Mouse (Mus musculus): ENCODE measurements around the gene Tipin. TPM values are rescaled to one million over a fixed set of nuclear protein-coding genes. Genes with fewer than 3 reads are reported as not detected.

Tipin gene
- total and polyA plus RNA-seq, 2 experiments: 1.4 to 5.7 TPM

DNA sequence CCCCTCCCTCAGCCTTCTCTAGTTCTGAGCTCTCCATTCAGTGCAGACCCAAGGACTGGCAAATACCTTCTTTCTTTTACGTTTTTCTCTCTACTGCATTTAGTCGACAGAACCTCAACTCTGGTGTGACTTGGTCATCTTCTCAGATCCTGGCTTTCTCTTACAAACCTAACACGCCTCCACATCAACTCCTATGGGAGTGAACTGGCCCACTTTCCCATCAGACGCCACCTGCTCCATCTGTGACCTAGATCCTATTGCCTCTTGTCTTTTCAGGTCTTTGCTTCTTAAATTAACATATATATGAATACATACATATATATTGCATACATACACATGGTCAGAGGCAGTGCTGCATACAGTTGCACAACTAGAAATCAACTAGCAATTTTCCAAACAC, 7.6 kb upstream of the Tipin start:
- no peaks in the 10 kb centered on the region for H3K4me1 ChIP-seq (ENCODE audit: control insufficient read depth, insufficient read depth, low read length)
- no peaks in the 10 kb centered on the region for H3K36me3 ChIP-seq (ENCODE audit: control insufficient read depth, insufficient read depth, low read length)
- H3K27me3 ChIP-seq (ENCODE audit: control insufficient read depth, insufficient read depth, low read length): no peaks in the 10 kb centered on the region
- no peak overlapping the region for H3K4me3 ChIP-seq (ENCODE audit: insufficient read depth, low read depth, low read length)
- no peak for TF ChIP-seq CTCF (IDR thresholded peaks at IDR 0.05; ENCODE audit: low read depth, low read length)
- no peak for TF ChIP-seq POLR2A (IDR thresholded peaks at IDR 0.05; ENCODE audit: extremely low read depth, insufficient read depth, low read length)
- no peak overlapping the region for H3K27ac ChIP-seq (replicated peaks; ENCODE audit: insufficient read depth, low read depth, low read length)
- DNase-seq (ENCODE audit: extremely low read depth, low read depth, low spot score): no peak
- H3K9ac ChIP-seq (ENCODE audit: low read depth, low read length): no peak overlapping the region
- WGBS: 73% methylated on average over 4 of the region's 4 CpGs
- no peaks in the 10 kb centered on the region for H3K79me2 ChIP-seq (ENCODE audit: control insufficient read depth, insufficient read depth, low read length)

DNA sequence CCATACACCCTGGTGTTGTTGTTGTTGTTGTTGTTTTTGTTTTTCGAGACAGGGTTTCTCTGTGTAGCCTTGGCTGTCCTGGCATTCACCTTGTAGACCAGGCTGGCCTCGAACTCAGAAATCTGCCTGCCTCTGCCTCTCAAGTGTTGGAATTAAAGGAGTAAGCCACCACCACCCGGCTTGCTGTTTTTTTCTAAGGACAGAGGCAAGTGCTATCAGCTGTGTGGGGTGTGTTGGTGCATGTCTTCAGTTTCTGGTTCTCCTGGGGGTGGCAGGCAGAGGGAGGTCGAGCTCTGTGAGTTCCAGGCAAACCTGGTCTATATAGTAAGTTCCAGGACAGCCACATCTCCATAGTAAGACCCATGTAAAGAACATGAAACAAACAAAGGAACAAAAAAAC, 7.1 kb upstream of the Tipin start:
- WGBS: 75% methylated on average over 4 of the region's 4 CpGs
- Histone ChIP-seq H3K9ac (ENCODE audit: low read depth, low read length) (no peak overlapping the region), H3K79me2 (ENCODE audit: control insufficient read depth, insufficient read depth, low read length) (no peaks in the 10 kb centered on the region), H3K27me3 (ENCODE audit: control insufficient read depth, insufficient read depth, low read length) (no peaks in the 10 kb centered on the region), H3K36me3 (ENCODE audit: control insufficient read depth, insufficient read depth, low read length) (no peaks in the 10 kb centered on the region), H3K4me3 (ENCODE audit: insufficient read depth, low read depth, low read length) (no peak overlapping the region), H3K4me1 (ENCODE audit: control insufficient read depth, insufficient read depth, low read length) (no peaks in the 10 kb centered on the region), H3K27ac (replicated peaks; ENCODE audit: insufficient read depth, low read depth, low read length) (no peak overlapping the region)
- DNase-seq (ENCODE audit: extremely low read depth, low read depth, low spot score): no peak
- TF ChIP-seq CTCF (IDR thresholded peaks at IDR 0.05; ENCODE audit: low read depth, low read length) (no peak), POLR2A (IDR thresholded peaks at IDR 0.05; ENCODE audit: extremely low read depth, insufficient read depth, low read length) (no peak)

DNA sequence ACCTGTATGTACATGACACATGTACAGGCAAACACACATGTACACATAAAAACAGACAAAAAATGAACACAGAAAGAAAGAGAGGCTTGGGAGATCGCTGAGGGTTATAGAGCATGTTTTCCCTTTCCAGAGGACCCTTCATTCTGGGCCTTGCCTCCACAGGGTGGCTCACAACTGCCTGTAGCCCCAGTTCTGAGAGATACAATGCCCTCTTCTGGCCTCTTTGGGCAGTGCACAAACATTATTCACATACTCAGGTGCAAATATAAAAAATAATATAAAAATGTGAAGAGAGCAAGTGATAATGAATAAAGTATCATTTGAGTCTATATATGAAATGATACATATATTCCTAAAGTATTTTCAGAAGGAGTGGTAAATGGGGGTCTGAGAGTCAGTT, 6.5 kb upstream of the Tipin start:
- no peak overlapping the region for H3K27ac ChIP-seq (replicated peaks; ENCODE audit: insufficient read depth, low read depth, low read length)
- no peaks in the 10 kb centered on the region for H3K36me3 ChIP-seq (ENCODE audit: control insufficient read depth, insufficient read depth, low read length)
- H3K4me3 ChIP-seq (ENCODE audit: insufficient read depth, low read depth, low read length): no peak overlapping the region
- H3K4me1 ChIP-seq (ENCODE audit: control insufficient read depth, insufficient read depth, low read length): no peaks in the 10 kb centered on the region
- no peaks in the 10 kb centered on the region for H3K27me3 ChIP-seq (ENCODE audit: control insufficient read depth, insufficient read depth, low read length)
- H3K79me2 ChIP-seq (ENCODE audit: control insufficient read depth, insufficient read depth, low read length): no peaks in the 10 kb centered on the region
- DNase-seq (ENCODE audit: extremely low read depth, low read depth, low spot score): no peak
- H3K9ac ChIP-seq (ENCODE audit: low read depth, low read length): no peak overlapping the region
- peak; percentile 24; the same call in 1 of the 2 replicates for TF ChIP-seq CTCF (IDR thresholded peaks at IDR 0.05; ENCODE audit: low read depth, low read length)
- TF ChIP-seq POLR2A (IDR thresholded peaks at IDR 0.05; ENCODE audit: extremely low read depth, insufficient read depth, low read length): no peak
- WGBS: 76% methylated on average over 1 of the region's 1 CpGs

DNA sequence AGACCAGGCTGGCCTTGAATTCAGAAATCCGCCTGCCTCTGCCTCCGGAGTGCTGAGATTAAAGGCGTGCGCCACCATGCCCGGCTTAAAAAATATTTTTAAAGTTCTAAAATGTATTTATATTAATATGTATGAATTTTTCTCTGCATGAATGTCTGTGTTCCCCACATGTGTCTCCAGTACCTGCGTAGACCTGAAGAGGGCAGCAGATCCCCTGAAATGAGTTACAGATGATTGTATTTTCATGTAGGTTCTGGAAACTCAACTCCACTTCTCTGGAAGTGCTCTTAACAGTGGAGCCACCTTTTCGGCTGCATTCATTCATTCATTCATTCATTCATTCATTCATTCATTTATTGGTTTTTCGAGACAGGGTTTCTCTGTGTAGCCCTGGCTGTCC, 3.7 kb upstream of the Tipin start:
- 60% methylated on average over 8 of the region's 8 CpGs for WGBS
- Histone ChIP-seq H3K4me3 (ENCODE audit: insufficient read depth, low read depth, low read length) (no peak overlapping the region), H3K79me2 (ENCODE audit: control insufficient read depth, insufficient read depth, low read length) (no peaks in the 10 kb centered on the region; the same call in 1 of the 2 replicates), H3K36me3 (ENCODE audit: control insufficient read depth, insufficient read depth, low read length) (no peaks in the 10 kb centered on the region), H3K27me3 (ENCODE audit: control insufficient read depth, insufficient read depth, low read length) (no peaks in the 10 kb centered on the region), H3K9ac (ENCODE audit: low read depth, low read length) (no peak overlapping the region), H3K27ac (replicated peaks; ENCODE audit: insufficient read depth, low read depth, low read length) (no peak overlapping the region), H3K4me1 (ENCODE audit: control insufficient read depth, insufficient read depth, low read length) (no peaks in the 10 kb centered on the region)
- TF ChIP-seq POLR2A (IDR thresholded peaks at IDR 0.05; ENCODE audit: extremely low read depth, insufficient read depth, low read length) (no peak), CTCF (IDR thresholded peaks at IDR 0.05; ENCODE audit: low read depth, low read length) (peak; percentile 72)
- DNase-seq (ENCODE audit: extremely low read depth, low read depth, low spot score): peak; percentile 49

DNA sequence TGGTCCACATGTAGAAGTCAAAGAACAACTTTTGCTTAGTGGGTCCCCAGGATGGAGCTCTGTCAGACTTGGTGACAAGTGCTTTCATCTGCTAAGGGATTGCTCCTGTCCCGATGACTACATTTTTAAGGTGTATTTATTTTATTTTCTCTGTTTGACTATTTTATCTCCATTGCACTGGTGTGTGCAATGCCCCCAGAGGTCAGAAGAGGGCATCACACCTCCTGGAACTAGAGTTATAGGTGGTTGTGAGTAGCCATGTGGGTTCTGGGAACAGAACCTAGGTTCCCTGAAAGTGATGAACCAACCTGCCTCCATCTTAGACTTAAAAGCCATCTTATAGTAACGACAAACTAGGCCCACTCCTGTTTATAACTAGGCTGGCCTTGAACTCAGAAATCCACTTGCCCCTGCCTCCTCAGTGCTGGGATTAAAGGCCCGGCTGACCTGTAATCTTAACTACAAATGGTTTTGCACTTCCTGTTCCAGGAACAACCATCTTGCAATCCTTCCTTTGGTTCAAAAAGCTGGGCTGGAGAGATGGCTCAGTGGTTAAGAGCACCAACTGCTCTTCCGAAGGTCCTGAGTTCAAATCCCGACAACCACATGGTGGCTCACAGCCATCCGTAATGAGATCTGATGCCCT, 2.6 kb upstream of the Tipin start:
- WGBS: 91% methylated on average over 6 of the region's 6 CpGs
- Histone ChIP-seq H3K27me3 (ENCODE audit: control insufficient read depth, insufficient read depth, low read length) (no peaks in the 10 kb centered on the region), H3K36me3 (ENCODE audit: control insufficient read depth, insufficient read depth, low read length) (no peaks in the 10 kb centered on the region), H3K27ac (replicated peaks; ENCODE audit: insufficient read depth, low read depth, low read length) (no peak overlapping the region), H3K79me2 (ENCODE audit: control insufficient read depth, insufficient read depth, low read length) (no peaks in the 10 kb centered on the region; the same call in 1 of the 2 replicates), H3K4me1 (ENCODE audit: control insufficient read depth, insufficient read depth, low read length) (no peaks in the 10 kb centered on the region), H3K9ac (ENCODE audit: low read depth, low read length) (no peak overlapping the region), H3K4me3 (ENCODE audit: insufficient read depth, low read depth, low read length) (no peak overlapping the region)
- TF ChIP-seq CTCF (IDR thresholded peaks at IDR 0.05; ENCODE audit: low read depth, low read length): no peak
- no peak for TF ChIP-seq POLR2A (IDR thresholded peaks at IDR 0.05; ENCODE audit: extremely low read depth, insufficient read depth, low read length)
- DNase-seq (ENCODE audit: extremely low read depth, low read depth, low spot score): no peak

DNA sequence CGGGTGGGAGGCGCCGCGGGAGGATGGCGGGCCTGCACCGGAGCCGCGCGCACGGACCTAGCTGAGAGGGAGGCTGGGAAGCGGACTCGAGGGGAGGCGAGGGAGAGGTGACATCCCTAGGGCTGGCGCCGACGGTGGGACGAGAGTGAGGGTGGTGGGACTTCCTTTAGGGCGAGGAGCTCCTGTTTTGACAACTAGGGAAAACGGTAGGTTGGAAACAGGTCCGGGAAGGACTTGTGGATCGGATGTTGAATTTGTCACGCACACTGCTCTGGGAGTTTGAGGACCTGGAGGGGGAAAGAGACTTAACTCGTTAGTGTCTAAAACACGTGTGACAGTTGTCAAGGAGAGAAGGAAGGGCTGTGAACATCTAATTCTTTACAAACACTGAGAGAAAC, 399 bp downstream of the Tipin start:
- DNase-seq (ENCODE audit: extremely low read depth, low read depth, low spot score): peak; percentile 26
- under 1% methylated on average over 24 of the region's 24 CpGs for WGBS
- no peak overlapping the region for H3K27ac ChIP-seq (replicated peaks; ENCODE audit: insufficient read depth, low read depth, low read length)
- H3K79me2 ChIP-seq (ENCODE audit: control insufficient read depth, insufficient read depth, low read length): no peaks in the 10 kb centered on the region; the same call in 1 of the 2 replicates
- no peaks in the 10 kb centered on the region for H3K27me3 ChIP-seq (ENCODE audit: control insufficient read depth, insufficient read depth, low read length)
- H3K4me1 ChIP-seq (ENCODE audit: control insufficient read depth, insufficient read depth, low read length): no peaks in the 10 kb centered on the region
- H3K4me3 ChIP-seq (ENCODE audit: insufficient read depth, low read depth, low read length): peak overlapping the region; percentile 92
- H3K36me3 ChIP-seq (ENCODE audit: control insufficient read depth, insufficient read depth, low read length): no peaks in the 10 kb centered on the region
- peak overlapping the region; percentile 96 for H3K9ac ChIP-seq (ENCODE audit: low read depth, low read length)
- TF ChIP-seq CTCF (IDR thresholded peaks at IDR 0.05; ENCODE audit: low read depth, low read length) (no peak), POLR2A (IDR thresholded peaks at IDR 0.05; ENCODE audit: extremely low read depth, insufficient read depth, low read length) (no peak)
